Mouse (Mus musculus): ENCODE data around the gene Olfr765. TPM values are rescaled to one million over a fixed set of nuclear protein-coding genes. Genes with fewer than 3 reads are reported as not detected.

Olfr765 gene
- polyA plus RNA-seq, 1 experiment from 2014 or later: not detected

DNA sequence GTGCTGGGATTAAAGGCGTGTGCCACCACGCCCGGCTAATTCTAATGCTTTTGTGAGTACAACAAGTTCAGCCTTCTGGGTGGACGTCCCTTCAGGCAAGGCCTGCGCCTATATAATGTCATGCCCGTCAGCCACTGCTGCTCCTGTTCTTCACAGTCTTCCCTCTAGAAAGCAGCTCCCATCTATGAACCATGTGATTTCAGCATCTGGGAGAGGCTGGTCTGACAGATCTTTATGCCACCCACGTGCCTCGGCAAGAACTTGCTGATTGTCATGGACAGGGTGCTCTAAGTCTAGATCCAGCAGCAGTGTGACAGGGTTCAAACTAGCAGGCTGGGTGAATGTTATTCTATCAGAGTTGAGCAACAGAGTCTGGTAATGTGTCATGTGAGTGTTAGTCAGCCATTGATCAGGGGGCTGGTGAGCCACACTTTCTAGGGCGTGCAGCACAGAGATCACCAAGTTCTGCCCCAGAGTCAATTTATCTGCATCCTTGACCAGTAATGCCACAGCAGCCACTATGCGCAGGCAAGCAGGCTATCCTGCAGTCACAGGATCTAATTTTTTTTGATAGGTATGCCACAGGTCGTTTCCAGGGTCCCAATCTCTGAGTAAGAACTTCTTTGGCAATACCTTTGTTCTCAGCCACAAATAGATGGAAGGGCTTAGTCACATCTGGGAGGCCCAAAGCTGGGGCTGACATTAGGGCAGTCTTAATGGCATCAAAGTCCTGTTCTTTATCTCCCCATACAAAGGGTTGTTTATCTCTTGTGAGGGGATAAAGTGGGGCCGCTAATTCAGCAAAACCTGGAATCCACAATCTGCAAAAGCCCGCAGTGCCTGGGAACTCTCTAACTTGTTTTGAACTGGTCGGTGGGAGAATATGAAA is 45.5 kb downstream of the Olfr765 start:
- TF ChIP-seq EP300 (optimal IDR thresholded peaks at IDR 0.05) (no peak), CTCF (IDR thresholded peaks at IDR 0.05; ENCODE audit: low read depth) (no peak)
- Histone ChIP-seq H3K9ac (ENCODE audit: low read length) (no peak overlapping the region), H3K4me3 (ENCODE audit: low read depth, low read length) (no peak overlapping the region), H3K36me3 (ENCODE audit: control insufficient read depth, insufficient read depth, low read length) (no peaks in the 10 kb centered on the region), H3K4me1 (replicated peaks; ENCODE audit: control insufficient read depth, insufficient read depth) (no peaks in the 10 kb centered on the region), H3K27me3 (ENCODE audit: control insufficient read depth, insufficient read depth, low read length) (no peaks in the 10 kb centered on the region), H3K27ac (replicated peaks) (no peak overlapping the region), H3K9me3 (ENCODE audit: control insufficient read depth, low read length) (no peaks in the 10 kb centered on the region), H3K4me2 (replicated peaks; ENCODE audit: low read depth) (no peak overlapping the region)
- 71% methylated on average over 14 of the region's 14 CpGs for WGBS
- no peak for DNase-seq (ENCODE audit: low spot score)
- no peak for ATAC-seq (ENCODE audit: low FRiP score, low TSS enrichment)

DNA sequence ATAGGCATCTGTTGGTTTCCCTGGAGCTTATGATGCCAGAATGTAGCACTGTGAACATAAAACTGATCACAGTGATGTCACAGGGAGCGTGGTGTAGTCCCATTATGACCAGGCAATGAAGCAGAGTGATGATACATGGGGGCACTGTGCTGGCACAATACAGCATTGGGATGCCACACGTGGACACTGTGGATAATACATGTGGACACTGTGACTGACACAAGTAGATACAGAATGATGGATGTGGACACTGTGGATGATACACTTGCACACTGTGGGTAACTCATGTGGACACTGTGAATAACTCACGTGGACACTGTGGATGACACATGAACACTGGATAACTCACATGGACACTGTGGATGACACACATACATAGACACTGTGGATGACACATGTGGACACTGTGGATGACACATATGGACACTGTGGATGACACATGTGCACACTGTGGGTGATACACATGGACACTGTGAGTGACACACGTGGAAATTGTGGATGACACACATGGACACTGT is 53.2 kb downstream of the Olfr765 start:
- no peak overlapping the region for H3K4me3 ChIP-seq (ENCODE audit: low read depth, low read length)
- no peaks in the 10 kb centered on the region for H3K9me3 ChIP-seq (ENCODE audit: control insufficient read depth, low read length)
- 66% methylated on average over 4 of the region's 4 CpGs for WGBS
- H3K36me3 ChIP-seq (ENCODE audit: control insufficient read depth, insufficient read depth, low read length): no peaks in the 10 kb centered on the region
- H3K27ac ChIP-seq (replicated peaks): no peak overlapping the region
- H3K4me1 ChIP-seq (replicated peaks; ENCODE audit: control insufficient read depth, insufficient read depth): no peaks in the 10 kb centered on the region
- TF ChIP-seq EP300 (optimal IDR thresholded peaks at IDR 0.05) (no peak), CTCF (IDR thresholded peaks at IDR 0.05; ENCODE audit: low read depth) (no peak)
- H3K27me3 ChIP-seq (ENCODE audit: control insufficient read depth, insufficient read depth, low read length): no peaks in the 10 kb centered on the region
- no peak overlapping the region for H3K4me2 ChIP-seq (replicated peaks; ENCODE audit: low read depth)
- DNase-seq (ENCODE audit: low spot score) (no peak), ATAC-seq (ENCODE audit: low FRiP score, low TSS enrichment) (no peak)
- H3K9ac ChIP-seq (ENCODE audit: low read length): no peak overlapping the region

DNA sequence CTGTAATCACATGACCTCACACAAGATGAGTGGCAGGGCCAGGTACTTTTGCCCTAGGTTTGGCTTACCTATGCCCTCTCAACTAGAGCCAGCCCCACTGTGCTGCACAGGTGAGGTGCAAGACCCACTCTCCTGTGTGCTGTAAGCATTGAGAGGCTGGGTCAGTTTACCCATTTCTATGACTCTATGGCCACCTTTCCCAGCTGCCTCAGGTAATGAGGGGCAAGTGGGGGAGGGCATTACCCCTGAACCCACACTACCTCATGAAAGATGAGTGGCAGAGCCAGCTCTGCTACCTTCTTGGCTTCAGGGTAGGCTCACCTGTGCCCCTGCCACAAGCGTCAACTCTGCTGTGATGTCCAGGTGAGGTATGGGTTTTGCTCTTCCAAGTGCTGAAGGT is 54.0 kb downstream of the Olfr765 start:
- DNase-seq (ENCODE audit: low spot score) (no peak), ATAC-seq (ENCODE audit: low FRiP score, low TSS enrichment) (no peak)
- TF ChIP-seq CTCF (IDR thresholded peaks at IDR 0.05; ENCODE audit: low read depth) (no peak), EP300 (optimal IDR thresholded peaks at IDR 0.05) (no peak)
- Histone ChIP-seq H3K9ac (ENCODE audit: low read length) (no peak overlapping the region), H3K4me1 (replicated peaks; ENCODE audit: control insufficient read depth, insufficient read depth) (no peaks in the 10 kb centered on the region), H3K36me3 (ENCODE audit: control insufficient read depth, insufficient read depth, low read length) (no peaks in the 10 kb centered on the region), H3K27me3 (ENCODE audit: control insufficient read depth, insufficient read depth, low read length) (no peaks in the 10 kb centered on the region), H3K4me2 (replicated peaks; ENCODE audit: low read depth) (no peak overlapping the region), H3K9me3 (ENCODE audit: control insufficient read depth, low read length) (no peaks in the 10 kb centered on the region), H3K27ac (replicated peaks) (no peak overlapping the region), H3K4me3 (ENCODE audit: low read depth, low read length) (no peak overlapping the region)
- 96% methylated on average over 1 of the region's 1 CpGs for WGBS

Other genes with a start within 250 kb of the Olfr765 start
- gene Dnajc14, start 245.9 kb downstream of the Olfr765 start, polyA plus RNA-seq (2015; fragmentation: Nextera tagmentation; extraction: Ambion mirVana): 29.8 and 30.5 TPM in 2 replicates
- gene Tmem198b, start 245.6 kb downstream of the Olfr765 start, polyA plus RNA-seq (2015; fragmentation: Nextera tagmentation; extraction: Ambion mirVana): 7.8 and 8.5 TPM in 2 replicates
- 99.4 and 104 TPM in 2 replicates for gene Sarnp, start 232.7 kb downstream of the Olfr765 start, polyA plus RNA-seq (2015; fragmentation: Nextera tagmentation; extraction: Ambion mirVana)
- gene Ormdl2, start 228.4 kb downstream of the Olfr765 start, polyA plus RNA-seq (2015; fragmentation: Nextera tagmentation; extraction: Ambion mirVana): 111 and 121 TPM in 2 replicates
- gene Gdf11, start 158.3 kb downstream of the Olfr765 start, polyA plus RNA-seq (2015; fragmentation: Nextera tagmentation; extraction: Ambion mirVana): 1.5 and 1.6 TPM in 2 replicates
- 760 and 773 TPM in 2 replicates for gene Cd63, start 149.0 kb downstream of the Olfr765 start, polyA plus RNA-seq (2015; fragmentation: Nextera tagmentation; extraction: Ambion mirVana)
- gene Rdh5, start 127.1 kb downstream of the Olfr765 start, polyA plus RNA-seq (2015; fragmentation: Nextera tagmentation; extraction: Ambion mirVana): 8.1 and 9.5 TPM in 2 replicates
- 194 and 198 TPM in 2 replicates for gene Bloc1s1, start 126.0 kb downstream of the Olfr765 start, polyA plus RNA-seq (2015; fragmentation: Nextera tagmentation; extraction: Ambion mirVana)
- 8.5 and 8.7 TPM in 2 replicates for gene Itga7, start 116.2 kb downstream of the Olfr765 start, polyA plus RNA-seq (2015; fragmentation: Nextera tagmentation; extraction: Ambion mirVana)
- 67.6 and 68.0 TPM in 2 replicates for gene Mettl7b, start 89.0 kb downstream of the Olfr765 start, polyA plus RNA-seq (2015; fragmentation: Nextera tagmentation; extraction: Ambion mirVana)
- gene Olfr9, start 60.6 kb downstream of the Olfr765 start, polyA plus RNA-seq (2015; fragmentation: Nextera tagmentation; extraction: Ambion mirVana): not detected in 2 replicates
- not detected in 2 replicates for gene Olfr763, start 39.2 kb downstream of the Olfr765 start, polyA plus RNA-seq (2015; fragmentation: Nextera tagmentation; extraction: Ambion mirVana)
- gene Olfr764-ps1, start 10.1 kb downstream of the Olfr765 start, polyA plus RNA-seq (2015; fragmentation: Nextera tagmentation; extraction: Ambion mirVana): not detected in 2 replicates
- gene Olfr766-ps1, start 19.0 kb upstream of the Olfr765 start, polyA plus RNA-seq (2015; fragmentation: Nextera tagmentation; extraction: Ambion mirVana): not detected in 2 replicates
- gene Olfr767, start 32.9 kb upstream of the Olfr765 start, polyA plus RNA-seq (2015; fragmentation: Nextera tagmentation; extraction: Ambion mirVana): not detected in 2 replicates
- not detected in 2 replicates for gene Olfr768, start 49.4 kb upstream of the Olfr765 start, polyA plus RNA-seq (2015; fragmentation: Nextera tagmentation; extraction: Ambion mirVana)
- gene Olfr769, start 67.9 kb upstream of the Olfr765 start, polyA plus RNA-seq (2015; fragmentation: Nextera tagmentation; extraction: Ambion mirVana): not detected in 2 replicates
- not detected in 2 replicates for gene Olfr770, start 89.0 kb upstream of the Olfr765 start, polyA plus RNA-seq (2015; fragmentation: Nextera tagmentation; extraction: Ambion mirVana)
- gene Olfr771, start 114.8 kb upstream of the Olfr765 start, polyA plus RNA-seq (2015; fragmentation: Nextera tagmentation; extraction: Ambion mirVana): not detected in 2 replicates
- gene Olfr772, start 127.9 kb upstream of the Olfr765 start, polyA plus RNA-seq (2015; fragmentation: Nextera tagmentation; extraction: Ambion mirVana): not detected in 2 replicates
- gene Olfr773, start 137.4 kb upstream of the Olfr765 start, polyA plus RNA-seq (2015; fragmentation: Nextera tagmentation; extraction: Ambion mirVana): not detected in 2 replicates
- gene Olfr774, start 186.2 kb upstream of the Olfr765 start, polyA plus RNA-seq (2015; fragmentation: Nextera tagmentation; extraction: Ambion mirVana): not detected in 2 replicates
- not detected in 2 replicates for gene Olfr775, start 198.4 kb upstream of the Olfr765 start, polyA plus RNA-seq (2015; fragmentation: Nextera tagmentation; extraction: Ambion mirVana)
- gene Olfr776, start 209.1 kb upstream of the Olfr765 start, polyA plus RNA-seq (2015; fragmentation: Nextera tagmentation; extraction: Ambion mirVana): not detected in 2 replicates
- gene Olfr777, start 221.5 kb upstream of the Olfr765 start, polyA plus RNA-seq (2015; fragmentation: Nextera tagmentation; extraction: Ambion mirVana): not detected in 2 replicates